Mouse (Mus musculus) MEL (cell line): ENCODE measurements at regions not wholly inside any gene's neighbourhood (a gene's known extent, or its start where the extent isn't known, plus 50 kb on each side); places are given as distances from the start of the nearest gene placed in this dataset.

Source experiments
- CHD1 ChIP-seq: IDR thresholded peaks from 2 replicates; pipeline ENCODE4 v1.6.1; 2012; ENCODE audit warnings: low read depth, mild to moderate bottlenecking, inconsistent platforms, low read length, improper control_type of control experiment
- CTCF ChIP-seq, 3 experiments: IDR thresholded peaks in 2 of 3; conservative IDR thresholded peaks in 1 of 3; 2 replicates each; pipeline ENCODE4 v1.5.1; 2011 to 2012; ENCODE audit warnings: low read length in 3 of 3, low read depth in 2 of 3, mild to moderate bottlenecking in 2 of 3, improper control_type of control experiment in 1 of 3, inconsistent platforms in 1 of 3, mixed read lengths in 1 of 3, moderate library complexity in 1 of 3; ENCODE audit not compliant: control insufficient read depth in 1 of 3, insufficient read depth in 1 of 3, poor library complexity in 1 of 3, severe bottlenecking in 1 of 3
- ELF1 ChIP-seq: IDR thresholded peaks from 2 replicates; pipeline ENCODE4 v1.6.1; 2014; ENCODE audit warnings: low read depth, mild to moderate bottlenecking, inconsistent platforms, low read length, improper control_type of control experiment, moderate library complexity
- GABPA ChIP-seq: IDR thresholded peaks from 2 replicates; pipeline ENCODE4 v1.6.1; 2012; ENCODE audit warnings: low read depth, mild to moderate bottlenecking, inconsistent platforms, low read length, improper control_type of control experiment, moderate library complexity
- GATA1 ChIP-seq: IDR thresholded peaks from 2 replicates; pipeline ENCODE4 v1.6.1; 2011; ENCODE audit warnings: low read depth, low read length, improper control_type of control experiment
- HCFC1 ChIP-seq: IDR thresholded peaks from 2 replicates; pipeline ENCODE4 v1.6.1; 2012; ENCODE audit warnings: low read depth, mild to moderate bottlenecking, inconsistent platforms, low read length, improper control_type of control experiment, moderate library complexity
- POLR2A ChIP-seq, 2 experiments: IDR thresholded peaks; 2 replicates each; pipeline ENCODE4 v1.6.1; 2011 to 2012; ENCODE audit warnings: low read length in 2 of 2, mild to moderate bottlenecking in 2 of 2, control low read depth in 1 of 2, improper control_type of control experiment in 1 of 2, low read depth in 1 of 2, moderate library complexity in 1 of 2; ENCODE audit not compliant: control insufficient read depth in 1 of 2, insufficient read depth in 1 of 2, poor library complexity in 1 of 2
- POLR2AphosphoS5 ChIP-seq: IDR thresholded peaks from 2 replicates; pipeline ENCODE4 v1.6.1; 2012; ENCODE audit warnings: low read depth, borderline replicate concordance, mild to moderate bottlenecking, inconsistent platforms, low read length, moderate library complexity, mixed read lengths
- SIN3A ChIP-seq: IDR thresholded peaks from 2 replicates; pipeline ENCODE4 v1.6.1; 2012; ENCODE audit warnings: low read length, improper control_type of control experiment, inconsistent platforms
- TAL1 ChIP-seq: IDR thresholded peaks from 2 replicates; pipeline ENCODE4 v1.6.1; 2012; ENCODE audit warnings: mild to moderate bottlenecking, inconsistent platforms, low read length, moderate library complexity, mixed read lengths
- TBP ChIP-seq: IDR thresholded peaks from 2 replicates; pipeline ENCODE4 v1.8.0; 2011; ENCODE audit warnings: low read depth, low read length, improper control_type of control experiment
- UBTF ChIP-seq: IDR thresholded peaks from 2 replicates; pipeline ENCODE4 v1.6.1; 2012; ENCODE audit warnings: low read depth, mild to moderate bottlenecking, inconsistent platforms, low read length, improper control_type of control experiment, moderate library complexity, borderline replicate concordance; ENCODE audit not compliant: insufficient read depth

DNA sequence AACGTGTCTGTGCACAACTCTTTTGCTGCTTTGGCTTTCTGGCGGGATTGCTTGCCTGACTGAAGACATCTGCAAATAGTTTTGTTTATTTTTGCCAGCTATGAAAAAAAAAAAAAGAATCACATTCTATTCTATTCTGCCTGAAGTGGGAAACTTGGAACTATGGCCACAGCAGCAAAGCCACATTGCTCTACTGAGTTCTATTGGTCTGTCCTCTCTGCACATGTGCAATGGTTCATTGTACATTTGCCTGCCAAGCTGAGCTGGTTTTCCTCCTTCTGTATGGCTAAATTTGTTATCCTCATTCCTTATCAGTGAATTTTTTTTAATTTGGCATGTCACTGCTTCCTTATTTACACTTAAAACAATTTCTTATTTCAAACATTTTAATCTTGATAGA, 211.1 kb upstream of the Mdfic start:
- TF ChIP-seq ELF1 (no peak), UBTF (no peak), POLR2A (IDR thresholded peaks at IDR 0.05; ENCODE audit: control insufficient read depth in 1 of 2, insufficient read depth in 1 of 2, low read depth in 1 of 2, low read length in 2 of 2, poor library complexity in 1 of 2) (no peak), POLR2AphosphoS5 (no peak), CTCF (IDR thresholded peaks at IDR 0.05 in 2 of 3, conservative IDR thresholded peaks at IDR 0.05 in 1 of 3; ENCODE audit: control insufficient read depth in 1 of 3, insufficient read depth in 1 of 3, low read depth in 2 of 3, low read length in 3 of 3, poor library complexity in 1 of 3, severe bottlenecking in 1 of 3) (no peak), SIN3A (no peak), TAL1 (no peak), GATA1 (no peak), TBP (no peak), GABPA (no peak), CHD1 (no peak), HCFC1 (no peak)
